Mouse (Mus musculus): ENCODE results near the gene Flywch2. TPM values are rescaled to one million over a fixed set of nuclear protein-coding genes. Genes with fewer than 3 reads are reported as not detected.

Gene Flywch2
- polyA plus RNA-seq, 1 experiment from 2014 or later, result 76.7 TPM

DNA sequence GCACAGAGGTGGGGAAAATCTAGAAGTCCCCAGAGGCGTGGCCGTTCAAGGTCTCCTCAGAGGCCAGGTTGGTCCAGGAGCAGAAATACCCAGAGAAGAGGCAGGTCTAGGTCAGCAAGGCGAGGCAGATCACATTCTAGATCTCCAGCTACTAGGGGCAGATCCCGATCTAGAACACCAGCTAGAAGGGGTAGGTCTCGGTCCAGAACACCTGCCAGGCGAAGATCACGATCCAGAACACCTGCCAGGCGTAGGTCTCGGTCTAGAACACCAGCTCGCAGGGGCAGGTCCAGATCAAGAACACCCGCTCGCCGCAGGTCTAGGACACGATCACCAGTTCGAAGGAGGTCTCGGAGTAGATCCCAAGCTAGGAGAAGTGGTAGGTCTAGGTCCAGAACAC lies 29.8 kb upstream of the Flywch2 start:
- peaks cover 98% of the 10 kb centered on the region for H3K36me3 ChIP-seq
- peaks cover 23% of the 10 kb centered on the region for H3K9me3 ChIP-seq
- H3K4me2 ChIP-seq, result no peak overlapping the region
- no peaks in the 10 kb centered on the region for H3K27me3 ChIP-seq
- H3K4me3 ChIP-seq (replicated peaks), result no peak overlapping the region
- 97% methylated on average over 16 of the region's 16 CpGs for WGBS
- H3K9ac ChIP-seq (replicated peaks), result no peak overlapping the region
- ATAC-seq (ENCODE audit: insufficient number of reproducible peaks, insufficient read depth, low FRiP score, low TSS enrichment, low read depth), result no peak
- H3K27ac ChIP-seq, result no peak overlapping the region
- no peaks in the 10 kb centered on the region for H3K4me1 ChIP-seq (replicated peaks)

GRCm38 (mm10) chr17:23807918-23808317 lies 22.0 kb upstream of the Flywch2 start:
- 93% methylated on average over 3 of the region's 3 CpGs for WGBS
- Histone ChIP-seq H3K4me2 (no peak overlapping the region), H3K27me3 (no peaks in the 10 kb centered on the region), H3K4me3 (replicated peaks) (no peak overlapping the region), H3K9ac (replicated peaks) (no peak overlapping the region), H3K9me3 (no peaks in the 10 kb centered on the region), H3K36me3 (peaks cover 63% of the 10 kb centered on the region), H3K4me1 (replicated peaks) (peaks cover 28% of the 10 kb centered on the region), H3K27ac (no peak overlapping the region)
- no peak for ATAC-seq (ENCODE audit: insufficient number of reproducible peaks, insufficient read depth, low FRiP score, low TSS enrichment, low read depth)

DNA sequence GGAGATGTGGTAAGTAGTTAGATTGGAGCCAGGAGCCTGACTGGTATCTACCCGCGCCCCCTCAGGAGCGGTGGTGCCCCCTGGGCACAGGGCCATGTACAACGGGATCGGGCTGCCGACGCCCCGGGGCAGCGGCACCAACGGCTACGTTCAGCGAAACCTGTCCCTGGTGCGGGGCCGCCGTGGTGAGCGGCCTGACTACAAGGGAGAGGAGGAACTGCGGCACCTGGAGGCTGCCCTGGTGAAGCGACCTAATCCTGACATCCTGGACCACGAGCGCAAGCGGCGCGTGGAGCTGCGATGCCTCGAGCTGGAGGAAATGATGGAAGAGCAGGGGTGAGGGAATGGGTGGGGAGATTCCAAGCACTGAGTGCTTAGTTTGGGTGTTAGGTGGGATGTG lies 21.0 kb upstream of the Flywch2 start:
- no peak for ATAC-seq (ENCODE audit: insufficient number of reproducible peaks, insufficient read depth, low FRiP score, low TSS enrichment, low read depth)
- WGBS, result 87% methylated on average over 25 of the region's 25 CpGs
- H3K27me3 ChIP-seq, result no peaks in the 10 kb centered on the region
- 0 out of 2 replicates have a peak overlapping the region, but pooled peaks have one; percentile 2 for H3K4me3 ChIP-seq (replicated peaks)
- no peak overlapping the region for H3K27ac ChIP-seq
- peak overlapping the region; percentile 22 for H3K4me2 ChIP-seq
- H3K9me3 ChIP-seq, result no peaks in the 10 kb centered on the region
- peaks cover 28% of the 10 kb centered on the region for H3K4me1 ChIP-seq (replicated peaks)
- peaks cover 53% of the 10 kb centered on the region for H3K36me3 ChIP-seq
- no peak overlapping the region for H3K9ac ChIP-seq (replicated peaks)

DNA sequence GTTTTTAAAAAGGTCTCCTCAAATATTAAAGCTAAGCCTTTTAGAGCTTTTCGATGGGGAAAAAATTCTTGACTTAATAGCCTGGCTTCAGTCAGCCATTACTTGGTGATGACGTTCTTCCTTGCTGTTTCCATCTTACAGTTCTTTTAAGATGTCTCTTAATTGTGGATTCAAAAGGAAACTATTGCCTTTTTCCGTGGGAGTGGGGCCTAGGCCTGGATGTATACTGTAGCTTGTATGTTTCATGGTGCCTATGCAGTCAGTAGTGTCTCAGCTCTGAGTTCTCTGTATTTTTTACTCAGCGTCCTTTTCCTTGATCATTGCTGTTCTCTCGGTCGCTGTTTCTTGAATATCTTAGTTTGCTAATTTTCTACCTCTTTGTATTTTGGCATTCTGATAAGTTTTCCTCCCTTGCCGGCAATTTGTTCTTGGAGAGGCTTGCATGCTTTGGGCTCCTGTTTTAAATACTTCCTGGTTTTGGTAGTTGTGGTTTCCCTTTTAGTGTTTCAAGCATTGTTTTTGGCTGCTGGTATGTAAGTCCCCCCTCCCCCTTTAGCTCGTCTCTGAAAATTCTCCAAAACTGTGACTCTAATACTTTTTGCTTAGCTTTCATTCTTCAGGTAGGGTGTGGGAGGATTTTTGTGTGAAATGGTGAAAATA lies 18.7 kb upstream of the Flywch2 start:
- Histone ChIP-seq H3K27me3 (no peaks in the 10 kb centered on the region), H3K4me2 (peak overlapping the region; percentile 91), H3K27ac (peak overlapping the region; percentile 98; the same call in 1 of the 2 replicates), H3K36me3 (peaks cover 30% of the 10 kb centered on the region), H3K9ac (replicated peaks) (peak overlapping the region; percentile 98), H3K9me3 (no peaks in the 10 kb centered on the region), H3K4me3 (replicated peaks) (peak overlapping the region; percentile 97), H3K4me1 (replicated peaks) (peaks cover 28% of the 10 kb centered on the region)
- ATAC-seq (ENCODE audit: insufficient number of reproducible peaks, insufficient read depth, low FRiP score, low TSS enrichment, low read depth), result no peak
- WGBS, result 6% methylated on average over 8 of the region's 8 CpGs

GRCm38 (mm10) chr17:23803366-23804041 lies 17.6 kb upstream of the Flywch2 start:
- H3K27ac ChIP-seq, result peak overlapping the region; percentile 98
- ATAC-seq (ENCODE audit: insufficient number of reproducible peaks, insufficient read depth, low FRiP score, low TSS enrichment, low read depth), result peak; percentile 57
- peak overlapping the region; percentile 97 for H3K4me3 ChIP-seq (replicated peaks)
- H3K27me3 ChIP-seq, result no peaks in the 10 kb centered on the region
- no peaks in the 10 kb centered on the region for H3K9me3 ChIP-seq
- H3K9ac ChIP-seq (replicated peaks), result peak overlapping the region; percentile 98
- H3K4me2 ChIP-seq, result peak overlapping the region; percentile 91
- peaks cover 19% of the 10 kb centered on the region for H3K36me3 ChIP-seq
- peaks cover 28% of the 10 kb centered on the region for H3K4me1 ChIP-seq (replicated peaks)
- WGBS, result under 1% methylated on average over 56 of the region's 83 CpGs

DNA sequence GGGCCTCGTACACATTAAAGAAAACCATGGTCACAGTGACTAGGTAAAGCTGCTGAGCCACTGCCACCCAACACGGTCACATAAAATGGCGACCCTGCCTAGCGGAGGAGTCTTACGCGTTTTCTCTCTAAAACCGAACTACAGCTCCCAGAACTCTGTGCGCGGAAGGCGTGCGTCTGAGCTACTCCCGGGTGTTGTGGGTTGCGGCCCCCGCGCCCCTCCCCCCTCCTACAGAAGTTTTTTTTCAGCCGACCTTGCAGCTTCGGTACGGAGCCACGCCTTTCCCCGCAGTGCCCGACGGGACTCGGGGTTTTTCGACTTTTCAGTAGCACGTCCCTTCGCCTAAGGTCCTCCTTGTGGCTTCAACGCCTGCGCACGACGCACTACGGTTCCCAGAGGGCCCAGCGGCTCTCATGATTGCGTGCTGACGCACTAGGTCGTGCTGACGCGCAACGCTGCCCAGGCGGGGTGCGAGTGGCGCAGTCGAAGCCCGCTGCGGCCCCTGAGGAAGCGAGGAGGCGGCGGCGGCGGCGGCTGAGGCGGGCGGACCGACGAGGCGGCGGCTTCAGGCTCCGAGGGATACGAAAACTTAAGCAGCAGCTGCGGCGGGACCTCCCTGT lies 17.0 kb upstream of the Flywch2 start:
- Histone ChIP-seq H3K27me3 (no peaks in the 10 kb centered on the region), H3K27ac (peak overlapping the region; percentile 98), H3K9me3 (no peaks in the 10 kb centered on the region), H3K4me3 (replicated peaks) (peak overlapping the region; percentile 97), H3K4me1 (replicated peaks) (peaks cover 28% of the 10 kb centered on the region), H3K36me3 (peaks cover 13% of the 10 kb centered on the region), H3K4me2 (peak overlapping the region; percentile 91), H3K9ac (replicated peaks) (peak overlapping the region; percentile 98)
- peak; percentile 98 for ATAC-seq (ENCODE audit: insufficient number of reproducible peaks, insufficient read depth, low FRiP score, low TSS enrichment, low read depth)
- under 1% methylated on average over 55 of the region's 60 CpGs for WGBS

GRCm38 (mm10) chr17:23801627-23802026 lies 15.7 kb upstream of the Flywch2 start:
- WGBS, result 88% methylated on average over 10 of the region's 10 CpGs
- peaks cover under 1% of the 10 kb centered on the region; the same call in 1 of the 2 replicates for H3K36me3 ChIP-seq
- no peak overlapping the region for H3K9ac ChIP-seq (replicated peaks)
- ATAC-seq (ENCODE audit: insufficient number of reproducible peaks, insufficient read depth, low FRiP score, low TSS enrichment, low read depth), result no peak
- no peak overlapping the region for H3K27ac ChIP-seq
- H3K4me2 ChIP-seq, result no peak overlapping the region
- no peaks in the 10 kb centered on the region for H3K27me3 ChIP-seq
- H3K4me1 ChIP-seq (replicated peaks), result peaks cover 20% of the 10 kb centered on the region
- no peak overlapping the region for H3K4me3 ChIP-seq (replicated peaks)
- H3K9me3 ChIP-seq, result no peaks in the 10 kb centered on the region

DNA sequence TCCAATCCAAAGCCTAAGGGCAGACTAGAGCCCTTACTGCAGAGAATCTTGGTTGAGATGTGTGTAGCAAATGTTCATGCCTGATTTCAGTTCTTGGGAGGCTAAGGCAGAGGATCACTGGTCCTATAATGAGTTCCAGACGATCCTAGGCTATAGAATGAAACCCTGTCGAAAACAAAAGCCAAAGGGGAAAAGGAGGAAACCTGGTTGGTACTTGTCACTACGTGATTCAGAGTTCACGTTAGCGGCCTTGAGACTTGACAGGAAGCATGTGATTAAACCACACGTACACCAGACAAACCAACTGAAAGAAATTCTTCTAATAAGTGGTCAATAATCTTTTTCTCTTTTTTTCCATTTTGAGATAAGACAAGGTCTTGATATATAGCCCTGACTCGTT lies 11.4 kb upstream of the Flywch2 start:
- H3K27me3 ChIP-seq, result no peaks in the 10 kb centered on the region
- H3K4me2 ChIP-seq, result no peak overlapping the region
- WGBS, result 21% methylated on average over 7 of the region's 7 CpGs
- peaks cover 5% of the 10 kb centered on the region for H3K4me1 ChIP-seq (replicated peaks)
- ATAC-seq (ENCODE audit: insufficient number of reproducible peaks, insufficient read depth, low FRiP score, low TSS enrichment, low read depth), result no peak
- H3K27ac ChIP-seq, result no peak overlapping the region
- no peak overlapping the region for H3K4me3 ChIP-seq (replicated peaks)
- H3K9ac ChIP-seq (replicated peaks), result no peak overlapping the region
- no peaks in the 10 kb centered on the region for H3K9me3 ChIP-seq
- H3K36me3 ChIP-seq, result peaks cover 13% of the 10 kb centered on the region; the same call in 1 of the 2 replicates

DNA sequence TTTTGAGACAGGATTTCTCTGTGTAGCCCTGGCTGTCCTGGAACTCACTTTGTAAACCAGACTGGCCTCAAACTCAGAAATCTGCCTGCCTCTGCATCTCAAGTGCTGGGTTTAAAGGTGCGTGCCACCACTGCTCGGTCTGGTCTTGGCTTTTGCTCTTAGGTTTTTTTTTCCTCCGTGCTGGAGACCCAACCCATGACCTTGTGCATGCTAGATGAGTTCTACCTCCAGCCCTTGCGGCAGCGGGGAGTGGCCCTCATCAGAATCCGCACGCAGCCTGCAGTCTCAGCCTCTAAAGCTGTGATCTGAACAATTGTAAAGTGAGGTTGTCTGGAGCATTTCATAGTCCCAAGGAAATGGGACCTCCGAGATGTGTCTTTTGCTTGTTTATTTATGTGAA lies 9.4 kb upstream of the Flywch2 start:
- H3K27ac ChIP-seq, result no peak overlapping the region
- H3K9me3 ChIP-seq, result no peaks in the 10 kb centered on the region
- H3K4me2 ChIP-seq, result no peak overlapping the region
- H3K27me3 ChIP-seq, result no peaks in the 10 kb centered on the region
- ATAC-seq (ENCODE audit: insufficient number of reproducible peaks, insufficient read depth, low FRiP score, low TSS enrichment, low read depth), result no peak
- 93% methylated on average over 8 of the region's 8 CpGs for WGBS
- H3K36me3 ChIP-seq, result peaks cover 14% of the 10 kb centered on the region; the same call in 1 of the 2 replicates
- no peak overlapping the region for H3K9ac ChIP-seq (replicated peaks)
- H3K4me1 ChIP-seq (replicated peaks), result peaks cover 21% of the 10 kb centered on the region
- no peak overlapping the region for H3K4me3 ChIP-seq (replicated peaks)

GRCm38 (mm10) chr17:23791079-23791357 lies 5.1 kb upstream of the Flywch2 start:
- peak overlapping the region; percentile 83 for H3K9ac ChIP-seq (replicated peaks)
- 46% methylated on average over 2 of the region's 2 CpGs for WGBS

GRCm38 (mm10) chr17:23790269-23791078 lies 4.6 kb upstream of the Flywch2 start, which contains the start of gene Srrm2:
Srrm2 (plus strand) TSS chr17:23790532.
- Histone ChIP-seq H3K27ac (peak within 1 kb of the TSS; percentile 98), H3K9ac (replicated peaks) (peak within 1 kb of the TSS; percentile 83), H3K4me3 (replicated peaks) (peak within 1 kb of the TSS; percentile 45), H3K27me3 (no peaks in the 10 kb centered on the region), H3K4me2 (peak within 1 kb of the TSS; percentile 68), H3K9me3 (no peaks in the 10 kb centered on the region), H3K36me3 (peaks cover 14% of the 10 kb centered on the region; the same call in 1 of the 2 replicates), H3K4me1 (replicated peaks) (peaks cover 34% of the 10 kb centered on the region)
- WGBS, result 2% methylated on average over 29 of the region's 29 CpGs
- 0 out of 2 replicates have a peak, but pooled peaks have one; percentile 35 for ATAC-seq (ENCODE audit: insufficient number of reproducible peaks, insufficient read depth, low FRiP score, low TSS enrichment, low read depth)

More at GRCm38 (mm10) chr17:23791079-23791357, 5.1 kb upstream of the Flywch2 start:
- H3K4me1 ChIP-seq (replicated peaks), result peaks cover 33% of the 10 kb centered on the region
- H3K4me2 ChIP-seq, result peak overlapping the region; percentile 68
- H3K9me3 ChIP-seq, result no peaks in the 10 kb centered on the region
- H3K36me3 ChIP-seq, result peaks cover 14% of the 10 kb centered on the region; the same call in 1 of the 2 replicates
- peak overlapping the region; percentile 45 for H3K4me3 ChIP-seq (replicated peaks)
- H3K27me3 ChIP-seq, result no peaks in the 10 kb centered on the region
- H3K27ac ChIP-seq, result peak overlapping the region; percentile 98
- no peak for ATAC-seq (ENCODE audit: insufficient number of reproducible peaks, insufficient read depth, low FRiP score, low TSS enrichment, low read depth)
